Mouse (Mus musculus) liver, adult 2 months (tissue): ENCODE data around the gene Ifi47.

Experiments used
- CTCF ChIP-seq: fragments of 200-500 bp; IDR thresholded peaks from 2 replicates; pipeline ENCODE4 v1.5.1; 2011; ENCODE audit warnings: low read depth, low read length, control low read depth
- POLR2A ChIP-seq: fragments of 200-500 bp; IDR thresholded peaks from 2 replicates; pipeline ENCODE4 v1.6.1; 2011; ENCODE audit warnings: low read length, control low read depth; ENCODE audit not compliant: insufficient read depth; ENCODE audit errors: extremely low read depth

DNA sequence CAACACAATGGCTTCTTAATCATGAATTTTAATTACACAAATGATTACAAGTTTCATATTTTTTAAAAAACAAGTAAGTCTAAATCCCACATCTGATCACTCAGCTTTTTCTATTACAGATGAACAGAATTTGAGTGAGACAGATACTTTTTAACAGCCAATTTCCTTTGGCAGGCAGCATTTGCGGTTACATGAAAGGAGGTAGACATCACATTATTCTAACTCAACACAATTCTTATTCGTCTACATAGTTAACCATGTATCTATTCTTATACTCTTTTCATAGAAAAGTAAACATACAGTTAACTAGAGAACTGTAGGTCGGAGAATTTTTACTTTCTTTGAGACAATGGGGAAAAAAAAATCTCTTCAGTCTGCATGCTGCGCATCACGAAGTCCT, 14.2 kb downstream of the Ifi47 start:
- no peak for TF ChIP-seq CTCF
- TF ChIP-seq POLR2A = no peak
